Mouse (Mus musculus) erythroid progenitor cell, adult 5-6 weeks (primary cell): Measurements from ENCODE around the gene A730015C16Rik. TPM values are rescaled to one million over a fixed set of nuclear protein-coding genes. Genes with fewer than 3 reads are reported as not detected.
A peak's percentile ranks its signal among the peaks of the same experiment; 100 is the strongest.

ENCODE experiments used
- ATAC-seq: replicated peaks from 2 replicates; pipeline ENCODE4 v1.8.0; 2016; ENCODE audit warnings: moderate number of reproducible peaks, mild to moderate bottlenecking, moderate TSS enrichment, inconsistent platforms; ENCODE audit not compliant: poor library complexity, low FRiP score, severe bottlenecking
- total RNA-seq, 2 experiments: library from RNA; stranded (forward) in 1 of 2; stranded (reverse) in 1 of 2; fragments of 150-400 nt in 1 of 2; fragments of 186-747, 209-891 nt in 1 of 2; gene quantifications; 2 replicates each; pipeline versions ENCODE4 v1.2.3 to v1.2.4; 2015 to 2017; ENCODE audit warnings: low replicate concordance in 2 of 2

Gene A730015C16Rik
- total RNA-seq, 2 experiments from 2014 or later: not detected

- peak; percentile 96 for ATAC-seq
Measured at GRCm38 (mm10) chr4:108832916-108833827, 15.2 kb downstream of the A730015C16Rik start, which contains the start of gene Btf3l4. Btf3l4 (minus strand) TSS chr4:108833614.

GRCm38 (mm10) chr4:108830698-108831097, 17.7 kb downstream of the A730015C16Rik start:
- no peak for ATAC-seq

- no peak for ATAC-seq
Measured at GRCm38 (mm10) chr4:108826643-108827042, 21.8 kb downstream of the A730015C16Rik start.

GRCm38 (mm10) chr4:108826096-108826495, 22.3 kb downstream of the A730015C16Rik start:
- ATAC-seq: no peak

GRCm38 (mm10) chr4:108825677-108826076, 22.7 kb downstream of the A730015C16Rik start:
- ATAC-seq: no peak

GRCm38 (mm10) chr4:108811550-108811949, 36.9 kb downstream of the A730015C16Rik start:
- no peak for ATAC-seq

GRCm38 (mm10) chr4:108811142-108811541, 37.3 kb downstream of the A730015C16Rik start:
- ATAC-seq: no peak

- no peak for ATAC-seq
Measured at GRCm38 (mm10) chr4:108803535-108803934, 44.9 kb downstream of the A730015C16Rik start.

GRCm38 (mm10) chr4:108798083-108798830, 50.2 kb downstream of the A730015C16Rik start:
- ATAC-seq: 0 out of 2 replicates have a peak, but pooled peaks have one; percentile 74

Other genes with a start within 250 kb of the A730015C16Rik start
- gene Cc2d1b, start 228.7 kb downstream of the A730015C16Rik start, total RNA-seq (2015; ENCODE audit: low replicate concordance): 1.3 and 6.8 TPM in 2 replicates
- 13.6 and 21.1 TPM in 2 replicates for gene Cc2d1b, start 228.7 kb downstream of the A730015C16Rik start, total RNA-seq (2017; ENCODE audit: low replicate concordance)
- gene 3110021N24Rik, start 129.0 kb downstream of the A730015C16Rik start, total RNA-seq (2015; ENCODE audit: low replicate concordance): not detected in 2 replicates
- gene 3110021N24Rik, start 129.0 kb downstream of the A730015C16Rik start, total RNA-seq (2017; ENCODE audit: low replicate concordance): not detected in 2 replicates
- gene Zfyve9, start 67.8 kb downstream of the A730015C16Rik start, total RNA-seq (2015; ENCODE audit: low replicate concordance): 1.8 TPM in 1 of 2 replicates, not detected in the other
- 0.08 and 1.2 TPM in 2 replicates for gene Zfyve9, start 67.8 kb downstream of the A730015C16Rik start, total RNA-seq (2017; ENCODE audit: low replicate concordance)
- gene Btf3l4, start 15.0 kb downstream of the A730015C16Rik start, total RNA-seq (2015; ENCODE audit: low replicate concordance): 33.5 and 49.7 TPM in 2 replicates
- 30.3 and 36.5 TPM in 2 replicates for gene Btf3l4, start 15.0 kb downstream of the A730015C16Rik start, total RNA-seq (2017; ENCODE audit: low replicate concordance)
- 13.8 and 15.1 TPM in 2 replicates for gene Txndc12, start 14.0 kb downstream of the A730015C16Rik start, total RNA-seq (2015; ENCODE audit: low replicate concordance)
- gene Txndc12, start 14.0 kb downstream of the A730015C16Rik start, total RNA-seq (2017; ENCODE audit: low replicate concordance): 7.9 and 14.8 TPM in 2 replicates
- gene Kti12, start 834 bp downstream of the A730015C16Rik start, total RNA-seq (2015; ENCODE audit: low replicate concordance): 8.4 and 17.7 TPM in 2 replicates
- 2.6 and 4.4 TPM in 2 replicates for gene Kti12, start 834 bp downstream of the A730015C16Rik start, total RNA-seq (2017; ENCODE audit: low replicate concordance)
- not detected in 2 replicates for gene Rab3b, start 30.4 kb upstream of the A730015C16Rik start, total RNA-seq (2015; ENCODE audit: low replicate concordance)
- not detected in 2 replicates for gene Rab3b, start 30.4 kb upstream of the A730015C16Rik start, total RNA-seq (2017; ENCODE audit: low replicate concordance)
- 207 and 431 TPM in 2 replicates for gene Nrd1, start 152.0 kb upstream of the A730015C16Rik start, total RNA-seq (2015; ENCODE audit: low replicate concordance)
- gene Nrd1, start 152.0 kb upstream of the A730015C16Rik start, total RNA-seq (2017; ENCODE audit: low replicate concordance): 190 and 209 TPM in 2 replicates